Mouse (Mus musculus): ENCODE data around the gene Camk1.

DNA sequence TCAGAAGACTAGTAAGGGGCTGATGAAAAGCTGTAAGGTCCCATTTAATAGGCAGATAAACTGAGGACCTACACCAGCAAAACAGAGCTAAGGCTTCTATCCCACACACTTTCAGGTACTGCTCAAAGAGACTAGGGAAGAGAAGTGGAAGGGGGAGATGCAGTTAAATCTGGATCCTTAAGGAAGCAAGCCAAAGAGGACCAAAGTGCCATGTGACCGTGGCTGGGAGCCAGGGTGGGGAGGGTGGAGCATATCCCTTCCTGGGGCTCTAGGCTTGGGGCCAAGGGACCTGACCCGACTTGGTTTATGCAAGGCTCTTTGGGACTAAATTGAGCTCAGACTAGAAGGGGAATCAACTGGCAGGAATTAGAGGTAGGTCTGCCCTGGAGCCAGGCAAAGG lies 537 bp upstream of the Camk1 start:
- TF ChIP-seq ELF1 (IDR thresholded peaks at IDR 0.05; ENCODE audit: low read depth, low read length): no peak
- no peak for TF ChIP-seq CTCF (conservative IDR thresholded peaks at IDR 0.05 in 1 of 2, IDR thresholded peaks at IDR 0.05 in 1 of 2; ENCODE audit: low read depth in 2 of 2, low read length in 2 of 2)
- no peak for TF ChIP-seq TCF12 (IDR thresholded peaks at IDR 0.05; ENCODE audit: low read depth, low read length)
